Mouse (Mus musculus) urinary bladder, postnatal 36 days (tissue): ENCODE data around the gene Trappc3.

ENCODE experiments used
- DNase-seq, 2 experiments: peaks; one replicate each; pipeline ENCODE4 v3.0.0; 2022; ENCODE audit warnings: low spot score in 2 of 2, mixed read lengths in 1 of 2

Gene Trappc3

DNA sequence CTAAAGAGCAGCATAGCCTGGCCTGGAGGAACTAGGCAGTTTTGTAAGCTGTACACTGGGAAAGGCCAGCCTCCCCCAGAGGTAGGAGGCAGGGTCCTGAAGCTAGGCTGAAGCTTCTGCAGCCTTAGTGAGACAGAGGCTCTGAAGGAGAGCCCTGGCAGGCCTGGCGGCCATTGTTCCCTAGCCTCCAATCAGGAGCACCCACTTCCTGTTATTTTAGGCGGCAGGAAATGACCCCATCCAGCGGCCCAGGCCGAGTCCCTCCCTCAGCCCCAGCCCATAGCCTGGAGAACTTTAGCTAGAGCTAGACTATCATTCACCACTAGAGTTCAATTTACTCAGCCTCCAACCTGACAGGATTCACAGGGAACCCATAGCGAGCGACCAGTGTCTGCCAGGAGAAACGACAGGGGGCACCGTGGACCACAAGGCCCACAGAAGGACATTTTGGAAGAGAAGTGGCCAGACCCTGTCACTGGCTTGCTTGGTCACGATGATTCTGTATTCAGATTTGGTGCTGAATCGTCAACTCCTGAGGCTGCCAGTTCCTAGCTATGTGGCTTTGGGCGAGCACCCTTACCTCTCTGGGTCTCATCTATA, 10.4 kb upstream of the Trappc3 start:
- DNase-seq = no peak

DNA sequence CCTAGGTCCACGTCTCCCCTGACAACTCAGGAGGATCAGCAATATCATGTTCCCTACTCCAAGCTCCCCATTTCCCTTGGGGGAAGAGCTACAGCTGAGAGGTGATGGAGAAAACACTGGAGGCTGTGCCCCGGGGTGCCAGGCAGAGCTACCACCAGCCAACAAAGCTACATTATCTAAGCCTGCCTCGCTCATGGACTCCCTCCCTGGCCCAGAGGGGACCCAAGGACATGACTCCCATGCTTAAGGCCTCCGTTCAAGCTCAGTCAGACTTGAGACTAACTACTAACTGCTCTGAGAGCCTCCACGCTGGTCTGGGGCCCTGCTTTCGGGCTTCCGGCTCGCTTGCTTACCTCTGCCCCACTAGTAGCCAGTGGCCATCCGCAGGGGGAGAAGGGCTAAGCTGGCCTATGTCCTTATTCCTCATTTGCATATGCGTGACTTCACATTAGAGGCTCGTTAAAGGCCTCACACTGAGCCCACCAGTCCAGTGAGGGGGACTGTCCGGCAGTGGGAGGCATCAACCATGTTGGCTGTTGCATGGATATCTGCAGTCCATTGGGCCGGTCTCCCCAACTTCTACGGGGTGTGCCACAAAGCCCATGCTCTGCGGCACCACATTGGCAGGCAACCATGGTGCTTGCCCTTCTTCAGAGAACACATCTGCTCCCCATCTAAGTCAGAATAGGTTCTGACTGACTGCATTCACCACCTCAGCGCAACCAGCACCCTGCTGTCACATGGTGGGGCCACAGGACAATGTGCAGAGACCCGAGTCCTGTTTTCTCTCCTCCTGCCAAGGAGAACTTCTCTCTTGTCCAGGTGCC, 9.5 kb upstream of the Trappc3 start:
- DNase-seq = no peak

DNA sequence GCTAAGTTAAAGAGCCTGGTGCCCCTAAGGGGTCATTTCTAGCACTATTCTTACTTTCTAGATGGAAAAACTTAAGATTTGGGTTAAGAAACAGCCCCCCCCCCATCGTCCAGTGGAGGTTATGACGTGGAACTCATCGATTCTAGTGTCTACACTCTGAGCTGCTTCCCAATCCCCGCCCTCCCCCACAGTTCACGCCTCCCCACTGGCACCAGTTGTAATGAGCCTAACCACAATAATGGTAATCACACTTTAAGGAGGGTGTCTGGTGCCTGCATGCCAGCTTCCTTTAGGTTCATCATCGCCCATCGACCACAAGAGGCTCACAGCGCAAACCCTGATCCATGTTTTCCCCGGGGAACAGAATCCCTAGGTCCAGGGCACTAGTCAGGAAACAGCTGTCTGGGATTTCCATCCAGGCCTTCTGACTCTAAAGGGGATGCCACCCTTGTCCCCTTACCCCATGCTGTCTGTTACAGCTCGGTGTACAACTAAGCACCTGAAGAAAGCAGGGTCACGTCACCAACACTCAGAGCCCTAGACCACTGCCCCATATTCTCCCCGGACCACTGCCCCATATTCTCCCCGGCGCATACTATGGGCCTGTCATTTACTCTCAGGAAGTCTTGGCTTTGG, 8.4 kb upstream of the Trappc3 start:
- no peak for DNase-seq

DNA sequence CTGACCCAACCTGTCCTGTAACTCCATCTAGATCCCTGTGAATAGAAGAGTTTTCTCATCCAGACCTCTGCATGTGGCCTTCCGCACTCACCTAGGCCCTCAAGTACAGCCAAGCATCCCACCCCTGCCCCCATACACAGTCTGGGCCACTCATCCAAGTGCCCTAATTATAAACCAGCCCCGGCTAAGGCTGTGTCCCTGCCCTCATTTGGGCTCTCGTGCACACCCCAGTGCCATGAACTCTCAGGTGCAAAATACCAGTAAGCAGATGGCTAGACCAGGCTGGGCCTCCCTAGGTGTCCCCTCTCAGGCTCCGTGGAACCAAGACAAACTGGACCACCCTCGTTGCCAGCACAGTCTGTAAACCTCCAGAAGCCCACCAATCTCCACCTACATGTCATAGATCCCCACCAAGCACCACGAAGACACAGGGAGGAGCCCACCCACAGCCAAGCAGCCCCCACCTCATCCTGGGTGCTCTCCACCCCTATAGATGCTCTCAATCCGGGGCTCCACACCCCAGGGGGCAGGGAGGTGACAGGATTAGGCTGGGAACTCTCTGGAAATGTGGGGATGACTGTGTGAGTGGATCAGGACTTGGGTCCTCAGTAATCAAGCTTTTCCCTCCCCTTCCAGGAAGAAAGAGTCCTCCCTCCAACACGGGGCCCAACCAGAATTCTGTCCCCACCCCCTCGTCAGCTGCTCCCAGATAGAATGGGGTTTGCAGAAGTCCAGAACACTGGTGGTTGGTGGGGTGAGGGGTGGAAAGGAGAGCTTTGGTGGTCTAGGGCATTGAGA, 7.6 kb upstream of the Trappc3 start:
- DNase-seq = peak in 1 of 2 experiments; percentile 58

DNA sequence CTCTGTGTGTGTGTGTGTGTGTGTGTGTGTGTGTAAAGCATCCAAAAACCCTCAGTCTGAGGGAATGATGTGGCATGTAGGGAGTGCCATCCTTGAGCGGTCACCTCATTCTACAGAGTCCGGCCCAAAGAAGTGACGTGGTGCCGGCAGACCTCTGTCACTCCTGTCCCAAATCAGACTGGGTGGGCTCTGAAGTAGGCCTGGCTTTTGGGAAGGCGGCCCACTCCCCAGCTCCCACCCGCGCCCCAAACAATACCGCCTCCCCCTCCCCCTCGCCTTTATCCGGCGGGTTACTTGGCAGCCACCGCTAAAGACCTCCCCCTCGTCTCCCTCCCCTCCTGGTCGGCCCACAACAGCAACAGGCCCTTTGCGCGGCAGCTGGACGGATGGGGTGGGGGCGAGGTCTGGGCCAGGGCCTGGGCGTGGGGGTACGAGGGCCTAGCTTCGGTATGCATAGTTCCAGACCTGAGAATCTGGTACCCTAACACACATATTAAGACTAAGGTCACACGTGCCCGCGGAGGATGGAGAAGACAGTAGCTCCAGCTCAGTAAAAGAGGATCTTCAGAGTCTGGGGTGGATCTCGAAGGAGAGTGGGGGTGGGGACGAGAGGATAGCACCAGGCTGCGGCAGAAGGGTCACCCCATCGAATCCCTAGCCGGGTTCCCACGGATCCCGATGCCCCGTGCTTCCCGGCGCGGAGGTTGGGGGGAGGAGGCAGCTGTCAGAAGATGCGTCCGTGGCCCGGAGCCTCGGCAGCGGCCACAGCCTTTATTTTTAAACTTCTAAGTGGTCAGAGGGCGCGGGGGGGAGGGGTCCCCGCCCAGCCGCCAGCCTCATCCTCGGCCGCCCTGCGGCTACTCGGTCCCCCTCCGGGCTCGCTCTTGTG, 6.8 kb upstream of the Trappc3 start:
- no peak for DNase-seq

DNA sequence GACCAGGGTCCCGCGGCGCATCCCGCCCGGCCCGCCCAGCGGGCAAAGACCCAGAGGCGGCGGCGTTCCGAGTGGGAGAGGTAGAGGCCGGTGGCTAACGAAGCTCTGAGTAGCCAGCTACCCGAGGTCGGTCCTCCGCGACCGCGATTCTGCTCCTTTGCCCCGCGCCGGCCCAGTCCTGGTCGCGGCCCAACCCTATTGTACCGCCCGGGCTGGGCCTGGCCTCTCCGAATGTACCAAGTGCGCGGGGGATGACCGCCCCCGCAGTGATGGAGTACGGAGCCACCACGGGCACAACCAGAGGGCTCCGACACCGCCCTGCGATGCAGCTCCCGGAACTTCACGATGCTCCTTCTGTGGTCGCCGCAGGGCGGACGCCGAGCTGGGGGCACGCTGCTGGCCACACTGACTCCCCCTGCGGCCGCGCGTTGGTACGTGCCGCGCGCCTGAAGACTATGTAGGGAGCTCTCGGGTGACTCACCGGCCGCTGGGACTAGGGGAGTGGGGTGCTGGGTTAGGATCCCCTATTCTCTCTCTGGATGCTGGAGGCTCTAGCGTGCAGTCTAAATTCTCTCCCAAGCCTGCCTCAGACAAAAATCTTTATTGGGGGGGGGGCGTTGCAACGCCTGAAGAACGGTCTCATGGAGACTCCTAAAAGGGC, 5.9 kb upstream of the Trappc3 start, which contains the start of gene Map7d1:
Gene Map7d1, minus strand, starts transcription at position 213 of the 661 bp plus-strand sequence.
- DNase-seq = peak; percentile 88

DNA sequence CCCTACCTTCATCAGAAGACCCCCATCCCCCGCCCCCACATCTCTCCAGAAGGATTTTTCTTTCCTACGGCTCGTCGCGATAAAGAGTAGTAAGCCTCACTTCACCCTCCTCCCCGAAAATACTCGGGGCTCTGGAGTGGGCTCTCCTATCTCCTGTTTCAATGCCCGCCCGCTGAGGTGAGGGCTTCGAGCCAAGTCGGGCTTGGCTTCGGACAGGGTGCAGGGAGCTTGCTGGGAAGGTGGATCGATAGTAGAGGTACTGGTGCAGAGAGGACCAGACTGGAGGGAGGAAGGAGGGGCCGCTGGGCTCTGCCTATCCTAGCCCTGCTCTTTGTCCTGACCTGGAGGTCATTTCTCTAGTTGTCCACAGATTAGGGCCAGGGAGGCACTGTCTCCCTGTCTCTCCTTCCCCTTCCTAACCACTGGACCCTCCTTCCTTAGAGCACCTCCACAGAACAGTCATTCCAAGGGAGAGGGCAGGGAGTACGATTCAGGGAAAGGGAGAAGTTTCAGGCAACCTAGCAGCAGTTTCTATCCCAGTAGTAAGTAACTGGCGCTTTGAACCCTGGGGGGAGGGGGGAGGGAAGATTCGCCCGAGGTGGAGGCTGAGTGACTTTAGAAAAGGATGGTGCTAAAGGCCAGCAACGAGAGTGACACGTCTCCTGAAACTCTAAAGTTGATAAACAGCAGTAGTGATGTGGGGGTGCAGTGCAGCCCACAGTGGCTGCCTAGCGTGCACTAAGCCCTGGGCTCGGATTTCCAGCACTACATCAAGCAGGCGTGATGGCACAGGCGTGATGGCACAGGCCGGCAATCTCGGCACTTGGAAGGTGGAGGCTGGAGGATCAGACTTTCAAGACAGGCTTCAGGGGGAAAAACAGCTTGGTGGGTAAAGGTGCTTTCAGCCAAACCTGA, 4.9 kb upstream of the Trappc3 start:
- no peak for DNase-seq

DNA sequence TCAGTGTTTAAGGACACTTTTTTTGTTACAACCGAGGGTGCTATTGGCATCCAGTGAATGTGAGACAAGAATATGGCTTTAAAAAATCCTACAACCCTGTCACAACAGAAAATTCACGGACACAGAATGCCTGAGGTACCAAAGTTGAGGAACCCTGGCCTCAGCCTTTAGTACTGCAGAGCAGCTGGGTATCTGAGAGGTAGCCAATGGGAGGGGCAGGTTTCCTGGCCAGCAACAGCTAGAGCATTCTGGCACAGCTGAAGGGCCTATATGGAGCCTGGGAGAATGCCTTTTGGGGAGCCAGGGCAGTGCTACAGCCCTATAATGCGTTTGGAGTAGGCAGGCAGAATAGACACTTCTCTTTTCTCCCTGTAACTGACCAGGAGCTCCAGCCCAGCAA, 3.1 kb upstream of the Trappc3 start:
- DNase-seq = no peak

DNA sequence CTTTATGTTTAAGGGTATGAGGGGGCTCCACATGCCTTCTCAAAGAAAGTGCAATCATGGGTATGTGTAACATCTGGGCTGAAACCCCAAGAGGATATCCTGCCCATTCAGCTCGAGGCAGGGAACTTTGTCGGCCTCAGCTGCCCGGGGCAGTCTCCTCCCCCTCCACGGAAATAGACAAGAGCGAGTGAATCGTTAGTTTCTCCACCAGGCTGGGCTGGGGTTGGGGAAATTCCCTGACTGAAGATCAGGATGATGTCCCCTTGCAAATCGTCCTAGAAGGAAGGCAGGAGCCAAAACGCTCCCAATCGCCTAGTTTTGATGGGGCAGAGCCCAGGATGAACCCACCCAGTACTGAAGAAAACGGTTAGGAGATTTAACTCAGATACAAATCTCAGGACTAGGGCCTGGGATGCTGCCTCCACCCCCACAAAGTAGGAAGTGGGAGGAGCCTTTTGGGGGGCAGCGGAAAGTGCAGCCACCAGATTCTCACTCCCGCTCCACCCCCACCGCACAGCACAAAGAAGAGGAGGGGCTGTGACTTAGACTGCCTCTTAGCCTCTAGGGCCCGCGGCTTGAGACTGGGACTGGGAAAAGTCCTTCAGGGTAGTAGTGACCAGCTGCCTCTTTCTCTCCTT, 2.5 kb upstream of the Trappc3 start:
- peak in 1 of 2 experiments; percentile 76 for DNase-seq

DNA sequence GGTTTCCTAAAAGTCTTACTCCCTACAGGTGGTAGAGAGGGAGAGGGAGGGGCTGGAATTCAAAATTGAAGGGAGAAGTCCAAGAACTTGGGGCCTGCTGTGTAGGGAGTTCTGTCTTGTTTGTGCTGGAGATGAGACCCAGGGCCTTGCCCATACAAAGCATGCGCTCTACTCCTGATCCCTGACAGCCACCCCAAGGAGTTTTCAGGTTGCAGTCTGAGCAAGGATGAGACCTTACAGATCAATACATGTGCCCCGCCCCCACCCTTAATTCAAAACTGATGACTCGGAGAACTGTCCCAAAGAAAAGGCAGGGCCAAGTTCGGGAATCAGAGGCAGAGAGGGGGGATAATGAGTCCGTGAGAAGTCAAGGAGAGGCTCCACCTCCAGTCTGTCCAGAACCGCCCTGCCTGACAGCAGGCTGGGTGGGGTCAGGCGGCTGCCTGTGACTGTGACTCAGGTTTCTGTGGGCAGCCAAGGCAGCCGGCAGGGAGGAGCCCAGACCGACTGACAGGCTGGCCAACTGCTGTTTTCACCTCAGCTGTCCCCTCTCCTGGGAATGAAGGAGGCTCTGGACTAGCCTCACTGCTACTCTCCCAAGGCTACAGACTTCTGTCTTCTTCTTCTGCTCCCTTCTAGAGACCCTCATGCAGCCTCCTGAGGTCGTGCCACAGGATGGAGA, 1.5 kb upstream of the Trappc3 start:
- DNase-seq = peak; percentile 69 to 86

DNA sequence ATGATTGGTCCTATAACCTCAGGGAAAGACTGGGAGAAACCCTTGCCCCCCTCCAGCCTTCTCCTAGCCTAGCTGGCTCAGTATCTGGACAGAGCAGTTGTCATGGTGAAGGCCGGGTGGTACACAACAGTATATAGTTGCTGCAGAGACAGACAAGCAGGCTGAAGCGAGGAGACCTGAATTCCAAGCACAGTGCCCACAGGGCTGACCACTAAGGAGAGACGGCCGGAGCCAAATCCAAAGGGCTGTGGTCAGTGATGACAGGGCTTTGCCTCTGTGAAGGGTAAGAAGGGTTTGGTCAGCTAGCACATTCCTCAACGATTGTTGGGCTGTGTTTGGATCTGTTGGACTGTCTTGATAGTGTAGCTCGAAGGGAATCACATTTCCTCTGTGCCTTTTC, 859 bp upstream of the Trappc3 start:
- no peak for DNase-seq

DNA sequence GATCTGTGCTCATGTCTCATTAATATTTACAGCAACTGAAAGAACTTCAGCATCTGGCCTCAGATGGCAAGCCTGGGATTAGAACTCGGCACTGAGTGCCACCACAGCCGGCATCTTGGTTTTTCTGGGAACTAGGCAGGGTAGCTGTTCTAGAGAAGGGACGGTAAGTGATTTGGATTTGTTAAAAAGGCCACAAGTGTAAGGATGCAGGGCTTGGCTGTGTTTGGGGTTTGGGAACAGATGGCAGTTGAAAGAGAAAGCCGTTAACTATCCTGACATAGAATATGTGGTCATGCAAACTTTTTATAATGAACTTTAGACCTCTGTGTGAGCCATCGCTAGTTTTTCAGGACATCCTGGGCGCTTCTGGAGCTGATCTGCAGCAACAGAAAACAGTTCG, 450 bp upstream of the Trappc3 start:
- no peak for DNase-seq

DNA sequence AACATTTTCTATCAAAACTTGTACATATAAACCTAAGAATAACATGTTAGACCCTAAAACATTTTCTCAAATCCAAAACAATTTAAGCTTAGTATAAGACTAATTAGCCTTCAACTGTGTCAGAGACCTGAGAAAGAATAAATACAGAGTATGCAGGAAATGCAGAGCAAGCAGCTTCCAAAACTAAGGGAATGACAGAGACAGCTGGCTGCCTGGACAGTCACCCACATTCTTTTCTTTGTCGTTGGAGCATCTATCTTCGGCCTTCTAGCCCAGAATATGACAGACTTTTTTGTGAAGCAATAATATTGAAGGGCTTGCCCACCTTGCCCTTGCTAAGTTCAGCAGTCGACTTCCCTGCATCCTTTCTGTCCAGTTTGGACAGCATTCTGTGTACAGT, 7.2 kb downstream of the Trappc3 start:
- DNase-seq = no peak

DNA sequence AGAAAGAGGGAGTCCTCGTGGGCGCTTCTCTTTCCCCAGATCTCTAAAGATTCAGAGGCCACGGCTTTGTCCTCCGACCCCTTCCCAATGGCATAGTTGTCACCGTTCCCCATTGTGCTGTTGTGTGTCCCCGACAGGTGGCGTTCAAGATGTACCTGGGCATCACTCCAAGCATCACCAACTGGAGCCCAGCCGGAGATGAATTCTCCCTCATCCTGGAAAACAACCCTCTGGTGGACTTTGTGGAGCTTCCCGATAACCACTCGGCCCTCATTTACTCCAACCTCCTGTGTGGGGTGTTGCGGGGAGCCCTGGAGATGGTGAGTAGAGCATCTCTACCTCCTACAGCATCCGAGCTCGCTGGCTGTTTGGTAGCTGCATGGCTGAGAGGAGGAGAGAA, 11.6 kb downstream of the Trappc3 start:
- no peak for DNase-seq

DNA sequence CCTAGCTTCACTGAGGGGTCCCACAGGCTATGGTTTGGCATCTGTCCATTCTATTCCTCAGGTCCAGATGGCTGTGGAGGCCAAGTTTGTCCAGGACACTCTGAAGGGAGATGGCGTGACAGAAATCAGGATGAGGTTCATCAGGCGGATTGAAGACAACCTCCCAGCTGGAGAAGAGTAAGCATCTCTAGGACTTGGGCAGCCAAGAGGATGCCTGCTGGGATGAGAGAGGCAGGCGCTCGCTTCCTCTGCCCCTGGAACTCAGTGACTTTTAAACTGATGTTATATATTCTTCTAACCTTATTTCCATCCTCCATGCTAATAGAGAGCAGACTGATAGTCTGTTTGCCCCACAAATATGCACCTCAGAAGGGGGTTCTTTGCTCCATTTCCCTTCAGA, 13.0 kb downstream of the Trappc3 start:
- DNase-seq = no peak

DNA sequence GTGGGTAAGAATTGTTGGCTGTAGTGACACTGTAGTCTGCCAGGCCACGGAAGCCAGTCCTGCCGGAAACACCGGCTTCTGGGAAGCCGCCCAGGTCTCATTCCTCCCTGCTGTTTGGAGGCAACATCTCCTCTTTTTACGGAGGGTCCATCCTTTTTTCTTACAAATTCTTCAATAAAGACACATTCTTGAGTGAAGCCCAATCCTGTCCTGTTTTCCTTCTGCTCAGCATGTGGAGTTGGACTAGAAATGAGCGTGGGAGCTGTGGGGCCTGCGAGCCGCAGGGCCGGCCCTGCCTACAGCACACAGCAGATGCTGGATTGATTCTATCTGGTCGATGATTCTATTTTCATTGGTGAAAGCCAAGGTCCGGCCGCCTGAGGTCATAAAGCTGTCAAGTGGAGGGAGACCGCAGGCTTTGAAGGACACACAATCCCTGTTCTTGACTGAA, 13.6 kb downstream of the Trappc3 start:
- DNase-seq = no peak

DNA sequence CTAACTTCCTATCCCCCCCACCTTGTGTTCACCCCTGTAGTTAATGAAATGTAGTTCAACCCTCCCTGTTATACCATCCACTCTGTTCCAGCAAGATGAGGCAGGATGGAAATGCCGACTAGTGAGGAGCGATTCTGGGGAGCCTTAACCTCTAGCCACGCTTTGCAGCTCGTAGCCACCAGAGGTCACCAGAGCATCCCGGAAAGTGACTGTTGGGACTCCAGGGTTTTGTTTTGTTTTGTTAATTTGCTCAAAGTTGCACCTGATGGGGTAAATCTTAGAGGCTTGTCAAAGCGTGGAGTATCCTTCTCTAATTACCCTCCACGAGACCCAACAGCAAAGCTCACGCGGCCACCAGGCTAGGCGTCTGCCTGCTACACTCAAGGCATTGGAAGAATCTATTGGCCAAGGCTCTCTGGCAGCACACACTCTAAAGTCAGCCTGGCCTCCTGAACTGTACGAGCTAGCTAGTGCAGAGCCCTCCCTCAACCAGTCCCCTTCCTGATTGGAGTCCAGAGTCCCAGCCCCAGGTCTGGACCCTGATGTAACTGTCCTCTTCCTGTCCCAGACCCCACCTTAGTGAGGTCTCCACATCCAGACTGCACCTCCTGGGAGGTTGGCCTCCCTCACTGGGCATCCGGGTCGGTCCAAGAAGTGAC, 15.9 kb downstream of the Trappc3 start:
- DNase-seq = peak; percentile 34 to 50

DNA sequence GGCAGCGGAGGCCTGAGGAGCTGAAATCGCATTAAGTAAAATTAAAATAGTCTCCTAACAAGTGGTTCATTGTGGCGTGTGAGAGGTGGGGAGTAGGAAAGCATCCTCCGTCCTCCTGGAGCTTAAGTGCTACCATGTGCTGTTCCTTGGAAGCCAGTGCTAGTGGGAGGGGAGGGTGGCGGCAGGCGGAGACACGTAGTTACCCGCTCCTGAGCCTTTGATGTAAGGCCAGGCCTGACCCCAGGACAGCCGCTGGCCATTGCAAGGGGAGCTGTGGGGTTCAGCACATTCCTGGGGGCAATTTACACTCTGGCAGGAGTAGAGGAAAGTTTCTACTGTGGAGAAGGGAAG, 16.4 kb downstream of the Trappc3 start:
- no peak for DNase-seq
